Mouse (Mus musculus): ENCODE results near the gene Stim2. TPM values are rescaled to one million over a fixed set of nuclear protein-coding genes. Genes with fewer than 3 reads are reported as not detected.
A peak's percentile ranks its signal among the peaks of the same experiment; 100 is the strongest.

The Stim2 gene
- polyA plus RNA-seq, 1 experiment from 2014 or later: 13.6 TPM

DNA sequence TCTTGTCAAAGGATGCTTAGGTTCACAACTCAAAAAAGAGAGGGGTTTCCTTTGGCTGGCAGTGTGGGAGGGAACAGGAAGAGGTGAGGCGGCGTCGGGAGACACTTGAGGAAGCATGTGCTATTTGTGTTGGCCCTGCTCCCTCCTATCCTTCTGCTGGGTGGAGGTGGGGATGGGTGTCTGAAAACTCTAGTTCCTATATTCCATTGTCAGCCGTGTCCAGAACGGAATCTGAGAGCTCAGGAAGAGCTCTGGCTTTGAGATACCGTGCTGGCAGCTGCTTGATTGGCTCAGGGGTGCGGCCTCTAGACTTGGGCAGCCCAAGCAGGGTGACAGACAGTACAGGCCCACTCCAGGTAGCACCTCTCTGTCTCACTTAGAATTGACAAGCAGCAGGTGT, 28.1 kb upstream of the Stim2 start:
- WGBS: 87% methylated on average over 7 of the region's 7 CpGs
- Histone ChIP-seq H3K27me3 (ENCODE audit: poor library complexity, severe bottlenecking) (no peaks in the 10 kb centered on the region), H3K36me3 (replicated peaks) (no peaks in the 10 kb centered on the region), H3K4me1 (no peaks in the 10 kb centered on the region), H3K27ac (no peak overlapping the region), H3K9me3 (no peaks in the 10 kb centered on the region), H3K4me3 (no peak overlapping the region)
- DNase-seq (ENCODE audit: extremely low spot score, low spot score): no peak

DNA sequence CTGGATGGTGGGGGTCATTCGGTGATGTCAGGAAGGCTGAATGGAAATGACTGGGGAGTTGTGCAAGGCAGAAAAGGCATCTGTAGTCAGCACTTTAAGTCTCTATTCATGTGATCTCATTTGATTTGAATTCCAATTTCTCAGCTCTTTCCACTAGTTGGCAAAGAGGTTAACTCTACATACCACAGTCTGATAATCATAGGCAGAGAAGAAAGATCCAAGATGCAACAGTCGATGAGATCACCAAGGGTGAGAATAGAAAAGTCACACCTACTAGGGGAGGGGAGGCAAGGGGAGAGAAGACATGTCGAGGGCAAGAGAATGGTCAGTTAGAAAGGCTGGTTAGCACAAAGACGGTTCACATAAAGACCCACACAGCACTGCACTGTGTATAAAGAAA, 27.1 kb upstream of the Stim2 start:
- Histone ChIP-seq H3K4me3 (no peak overlapping the region), H3K4me1 (no peaks in the 10 kb centered on the region), H3K27ac (no peak overlapping the region), H3K36me3 (replicated peaks) (no peaks in the 10 kb centered on the region), H3K27me3 (ENCODE audit: poor library complexity, severe bottlenecking) (no peaks in the 10 kb centered on the region), H3K9me3 (no peaks in the 10 kb centered on the region)
- 85% methylated on average over 4 of the region's 4 CpGs for WGBS
- DNase-seq (ENCODE audit: extremely low spot score, low spot score): no peak

DNA sequence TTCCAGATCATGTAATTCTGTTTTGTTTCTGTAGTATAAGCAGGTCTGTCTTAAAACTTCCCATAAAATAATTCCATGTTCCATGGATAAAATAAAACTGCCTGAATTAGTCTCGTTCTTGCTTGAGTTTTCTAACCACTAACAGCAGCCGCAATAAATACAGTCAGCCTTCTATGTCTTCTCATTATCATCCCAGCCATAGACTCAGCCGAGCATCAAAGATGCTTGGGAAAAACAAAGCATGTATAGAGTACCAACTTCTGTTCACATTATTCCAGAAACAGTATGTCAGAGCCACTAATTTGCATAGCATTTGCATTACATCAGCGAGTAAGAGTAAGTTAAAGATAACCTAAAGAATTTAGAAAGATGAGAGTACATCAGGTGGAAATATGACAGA, 25.4 kb upstream of the Stim2 start:
- Histone ChIP-seq H3K36me3 (replicated peaks) (no peaks in the 10 kb centered on the region), H3K9me3 (no peaks in the 10 kb centered on the region), H3K27ac (no peak overlapping the region), H3K4me1 (no peaks in the 10 kb centered on the region), H3K27me3 (ENCODE audit: poor library complexity, severe bottlenecking) (no peaks in the 10 kb centered on the region), H3K4me3 (no peak overlapping the region)
- WGBS: 90% methylated on average over 4 of the region's 4 CpGs
- DNase-seq (ENCODE audit: extremely low spot score, low spot score): no peak

DNA sequence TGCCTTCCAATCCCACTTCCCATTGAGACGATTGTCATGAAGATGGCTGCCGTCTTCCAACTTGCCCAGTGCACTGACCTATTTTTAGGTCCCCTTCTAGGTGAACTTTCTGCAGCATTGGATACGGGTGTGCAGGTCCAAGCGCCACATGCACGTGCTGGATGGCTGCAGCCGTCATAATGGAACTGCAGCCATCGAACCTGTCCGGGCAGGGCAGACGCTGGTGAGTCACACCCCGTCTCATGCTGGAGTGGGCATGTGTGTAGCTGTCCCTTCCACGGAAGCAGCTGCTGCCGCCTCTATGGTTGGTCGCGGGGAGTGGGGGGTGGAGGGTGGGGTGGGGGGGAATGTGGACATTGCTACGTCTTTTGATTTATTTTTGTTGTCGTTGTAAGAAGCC, 21.8 kb upstream of the Stim2 start:
- H3K9me3 ChIP-seq: no peaks in the 10 kb centered on the region
- 94% methylated on average over 16 of the region's 16 CpGs for WGBS
- no peaks in the 10 kb centered on the region for H3K27me3 ChIP-seq (ENCODE audit: poor library complexity, severe bottlenecking)
- H3K27ac ChIP-seq: no peak overlapping the region
- no peak for DNase-seq (ENCODE audit: extremely low spot score, low spot score)
- no peaks in the 10 kb centered on the region for H3K4me1 ChIP-seq
- no peak overlapping the region for H3K4me3 ChIP-seq
- H3K36me3 ChIP-seq (replicated peaks): no peaks in the 10 kb centered on the region

DNA sequence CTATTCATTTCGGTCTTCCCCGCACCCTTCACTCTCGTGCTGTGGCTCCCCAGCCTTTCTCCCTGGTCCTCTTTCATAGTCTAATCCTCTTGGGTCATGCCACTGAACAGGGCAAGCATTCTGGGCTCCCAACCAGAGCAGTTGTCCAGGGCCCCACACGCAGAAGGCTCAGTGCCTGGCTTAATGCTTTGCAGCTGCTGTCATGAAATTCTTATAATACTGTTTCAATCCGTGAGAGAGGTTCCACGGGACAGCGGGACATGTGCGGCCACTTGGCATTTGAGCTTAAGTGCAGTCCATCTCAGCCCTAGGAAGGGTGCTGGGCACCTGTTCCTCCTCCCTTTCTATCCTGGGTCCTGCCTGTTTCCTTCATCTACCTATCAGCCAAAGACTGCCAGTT, 21.2 kb upstream of the Stim2 start:
- Histone ChIP-seq H3K4me1 (no peaks in the 10 kb centered on the region), H3K36me3 (replicated peaks) (no peaks in the 10 kb centered on the region), H3K27me3 (ENCODE audit: poor library complexity, severe bottlenecking) (no peaks in the 10 kb centered on the region), H3K4me3 (no peak overlapping the region), H3K27ac (no peak overlapping the region), H3K9me3 (no peaks in the 10 kb centered on the region)
- 86% methylated on average over 8 of the region's 8 CpGs for WGBS
- no peak for DNase-seq (ENCODE audit: extremely low spot score, low spot score)

DNA sequence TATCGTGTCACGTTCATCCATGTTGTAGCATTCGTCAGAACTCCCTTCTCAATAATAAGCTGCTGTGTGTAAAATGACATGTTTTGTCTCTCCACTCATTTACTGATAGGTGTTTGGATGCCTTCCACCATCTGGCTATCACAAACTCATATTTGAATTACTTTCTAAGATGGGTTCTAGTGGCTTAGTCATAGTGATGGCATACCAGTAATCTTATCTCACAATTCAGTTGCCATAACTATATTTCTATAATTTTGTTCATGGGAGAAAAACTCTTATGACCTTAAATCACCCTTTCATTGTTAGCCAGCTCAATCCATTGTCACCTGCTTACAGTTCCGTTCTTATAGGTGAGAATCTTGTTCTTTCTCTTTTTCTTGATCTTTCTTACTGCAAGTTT, 14.9 kb upstream of the Stim2 start:
- no peak overlapping the region for H3K27ac ChIP-seq
- no peaks in the 10 kb centered on the region for H3K9me3 ChIP-seq
- 91% methylated on average over 4 of the region's 4 CpGs for WGBS
- H3K36me3 ChIP-seq (replicated peaks): no peaks in the 10 kb centered on the region
- no peaks in the 10 kb centered on the region for H3K4me1 ChIP-seq
- no peak overlapping the region for H3K4me3 ChIP-seq
- no peak for DNase-seq (ENCODE audit: extremely low spot score, low spot score)
- no peaks in the 10 kb centered on the region for H3K27me3 ChIP-seq (ENCODE audit: poor library complexity, severe bottlenecking)

DNA sequence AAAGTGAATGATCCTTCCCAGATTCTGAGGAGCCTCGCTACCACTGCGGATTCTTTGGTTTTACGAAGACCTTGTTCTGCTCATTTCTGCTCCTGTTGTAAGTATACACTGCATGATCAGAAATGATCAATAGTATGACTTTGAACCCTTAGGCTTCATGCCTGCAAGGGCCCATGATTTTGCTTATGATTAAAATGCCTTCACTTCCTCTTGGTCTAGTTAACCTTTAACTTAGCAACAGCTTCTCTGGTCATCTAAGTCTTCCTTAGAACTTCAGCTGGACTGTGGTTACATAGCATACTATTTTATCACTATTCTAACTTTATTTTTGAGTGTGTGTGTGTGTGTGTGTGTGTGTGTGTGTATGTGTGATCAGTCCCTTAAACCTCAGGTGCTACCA, 12.7 kb upstream of the Stim2 start:
- WGBS: 91% methylated on average over 3 of the region's 3 CpGs
- no peaks in the 10 kb centered on the region for H3K36me3 ChIP-seq (replicated peaks)
- no peak overlapping the region for H3K4me3 ChIP-seq
- H3K27ac ChIP-seq: no peak overlapping the region
- H3K27me3 ChIP-seq (ENCODE audit: poor library complexity, severe bottlenecking): no peaks in the 10 kb centered on the region
- no peaks in the 10 kb centered on the region for H3K4me1 ChIP-seq
- DNase-seq (ENCODE audit: extremely low spot score, low spot score): no peak
- no peaks in the 10 kb centered on the region for H3K9me3 ChIP-seq

DNA sequence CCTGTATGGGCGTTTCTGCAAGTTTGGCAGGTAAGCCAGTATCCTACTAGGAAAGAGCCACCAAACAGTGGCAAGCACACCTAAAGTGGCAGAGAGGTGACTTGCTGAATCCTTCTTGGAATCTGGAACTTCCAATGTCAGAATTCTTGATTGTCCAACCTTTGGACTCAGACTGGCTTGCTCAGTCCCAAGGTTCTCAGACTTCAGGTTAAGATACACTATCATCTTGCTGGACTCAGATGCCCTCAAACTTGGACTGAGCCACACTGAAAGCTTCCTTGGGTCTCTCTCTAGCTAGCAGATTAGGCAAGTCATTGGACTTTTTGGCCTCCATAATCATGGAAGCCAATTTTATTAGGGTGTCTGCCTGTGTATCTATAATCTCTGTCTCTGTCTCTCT, 10.8 kb upstream of the Stim2 start:
- WGBS: 72% methylated on average over 1 of the region's 1 CpGs
- H3K4me3 ChIP-seq: no peak overlapping the region
- no peak for DNase-seq (ENCODE audit: extremely low spot score, low spot score)
- no peaks in the 10 kb centered on the region for H3K36me3 ChIP-seq (replicated peaks)
- no peaks in the 10 kb centered on the region for H3K9me3 ChIP-seq
- H3K27ac ChIP-seq: no peak overlapping the region
- no peaks in the 10 kb centered on the region for H3K4me1 ChIP-seq
- no peaks in the 10 kb centered on the region for H3K27me3 ChIP-seq (ENCODE audit: poor library complexity, severe bottlenecking)

DNA sequence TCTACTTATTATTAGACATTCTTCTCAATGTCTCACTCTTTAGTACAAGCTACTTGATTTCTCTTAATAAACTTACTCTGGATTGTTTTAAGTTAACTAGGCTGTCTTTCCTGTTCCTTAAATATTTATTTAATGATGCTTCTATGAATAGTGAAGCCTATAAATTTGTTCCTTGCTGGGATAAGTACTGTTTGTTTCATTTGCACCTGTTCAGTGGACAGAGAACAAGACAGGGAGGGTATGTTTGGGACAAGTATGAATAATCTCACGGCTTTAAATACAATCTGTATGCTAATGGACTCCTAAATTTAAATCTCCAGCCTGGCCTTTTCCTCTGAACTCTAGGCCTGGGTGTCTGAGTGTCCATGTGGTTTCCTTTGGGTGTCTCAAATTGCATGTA, 10.2 kb upstream of the Stim2 start:
- Histone ChIP-seq H3K27me3 (ENCODE audit: poor library complexity, severe bottlenecking) (no peaks in the 10 kb centered on the region), H3K27ac (no peak overlapping the region), H3K9me3 (no peaks in the 10 kb centered on the region), H3K4me1 (no peaks in the 10 kb centered on the region), H3K36me3 (replicated peaks) (no peaks in the 10 kb centered on the region), H3K4me3 (no peak overlapping the region)
- WGBS: 88% methylated on average over 1 of the region's 1 CpGs
- no peak for DNase-seq (ENCODE audit: extremely low spot score, low spot score)

DNA sequence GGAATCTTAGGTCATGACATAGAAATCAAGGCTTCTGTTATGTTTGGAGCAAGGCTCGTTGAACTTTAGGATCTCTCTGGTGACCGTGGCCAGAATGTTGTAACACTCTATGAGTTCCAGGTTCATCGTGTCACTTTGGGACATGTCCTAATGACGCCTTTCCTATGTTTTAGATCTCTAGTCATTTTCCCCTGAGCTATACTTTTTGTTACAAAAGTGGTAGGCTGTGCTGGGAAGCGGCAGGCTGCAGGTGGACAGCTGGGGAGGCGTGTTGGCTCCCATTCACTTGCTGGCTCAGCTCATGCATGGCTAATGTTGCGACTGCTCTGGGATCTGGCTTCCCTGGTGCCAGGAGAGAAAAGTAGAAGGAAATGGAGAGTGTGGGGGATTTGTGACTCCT, 5.7 kb upstream of the Stim2 start:
- no peak overlapping the region for H3K4me3 ChIP-seq
- no peak for DNase-seq (ENCODE audit: extremely low spot score, low spot score)
- H3K9me3 ChIP-seq: no peaks in the 10 kb centered on the region
- peaks cover 14% of the 10 kb centered on the region for H3K4me1 ChIP-seq
- no peaks in the 10 kb centered on the region for H3K36me3 ChIP-seq (replicated peaks)
- 59% methylated on average over 7 of the region's 7 CpGs for WGBS
- H3K27me3 ChIP-seq (ENCODE audit: poor library complexity, severe bottlenecking): peaks cover 30% of the 10 kb centered on the region
- H3K27ac ChIP-seq: no peak overlapping the region

DNA sequence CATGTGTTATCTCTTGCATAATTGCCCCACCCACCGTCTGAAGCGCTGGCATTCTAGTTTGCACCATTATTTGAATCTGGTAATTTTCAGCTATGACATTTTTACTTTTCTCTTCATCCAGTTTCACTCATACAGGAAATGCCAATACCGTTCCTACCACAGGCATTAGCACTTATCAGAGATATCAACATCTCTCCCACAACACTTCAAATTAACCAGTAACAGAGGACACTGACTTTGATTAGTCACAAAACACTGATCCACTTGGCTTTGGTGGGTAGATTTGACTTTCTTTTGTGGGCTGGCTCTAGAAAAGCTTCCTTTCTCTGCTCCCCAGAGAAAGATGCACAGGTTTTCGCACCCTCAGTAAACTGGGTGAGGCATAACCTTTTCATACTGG, 3.7 kb upstream of the Stim2 start:
- Histone ChIP-seq H3K4me1 (peaks cover 23% of the 10 kb centered on the region), H3K27ac (no peak overlapping the region), H3K4me3 (peak overlapping the region; percentile 67), H3K36me3 (replicated peaks) (no peaks in the 10 kb centered on the region), H3K9me3 (no peaks in the 10 kb centered on the region), H3K27me3 (ENCODE audit: poor library complexity, severe bottlenecking) (peaks cover 30% of the 10 kb centered on the region)
- 82% methylated on average over 4 of the region's 4 CpGs for WGBS
- no peak for DNase-seq (ENCODE audit: extremely low spot score, low spot score)

DNA sequence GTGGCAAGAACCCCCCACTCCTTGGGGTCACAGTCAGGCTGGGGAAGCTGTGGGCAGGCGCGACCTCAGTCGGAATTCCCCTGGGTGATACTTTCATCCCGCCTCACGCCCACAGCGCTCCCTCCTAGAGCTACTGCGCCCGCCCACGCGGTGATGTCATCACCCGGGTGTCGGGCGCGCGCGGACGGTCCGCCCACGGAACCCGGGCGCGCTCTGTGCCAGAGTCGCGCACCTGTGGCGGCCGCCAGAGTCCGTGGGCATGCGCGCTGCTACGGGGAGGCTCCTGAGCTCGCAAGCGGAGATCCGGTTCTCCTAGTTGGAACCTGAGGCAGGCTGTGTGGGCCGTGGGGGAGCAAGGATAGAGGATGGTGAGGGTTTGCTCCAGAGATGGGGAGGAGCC, 3.0 kb upstream of the Stim2 start:
- DNase-seq (ENCODE audit: extremely low spot score, low spot score): peak; percentile 49

DNA sequence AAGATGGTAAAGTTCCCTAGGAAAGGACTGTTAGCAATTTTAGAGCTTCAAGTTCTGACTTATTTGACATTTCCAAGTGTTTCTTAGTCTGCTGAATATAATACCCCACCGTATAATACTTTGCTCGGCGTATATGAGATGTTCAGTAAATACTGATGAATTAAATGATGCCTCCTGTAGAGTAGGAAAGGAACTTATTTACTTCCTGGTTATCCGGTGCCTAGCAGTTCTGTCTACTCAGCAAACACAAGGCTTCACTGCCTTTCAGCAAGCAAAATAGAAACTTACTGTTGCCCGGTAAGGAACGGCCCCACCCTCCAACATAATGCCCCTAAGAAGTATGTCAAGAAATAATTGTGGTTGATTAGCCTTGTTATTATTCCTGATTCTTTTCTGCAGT, 1.5 kb upstream of the Stim2 start:
- no peaks in the 10 kb centered on the region for H3K36me3 ChIP-seq (replicated peaks)
- 93% methylated on average over 6 of the region's 6 CpGs for WGBS
- peaks cover 40% of the 10 kb centered on the region for H3K4me1 ChIP-seq
- peaks cover 30% of the 10 kb centered on the region for H3K27me3 ChIP-seq (ENCODE audit: poor library complexity, severe bottlenecking)
- no peaks in the 10 kb centered on the region for H3K9me3 ChIP-seq
- H3K27ac ChIP-seq: no peak overlapping the region
- no peak overlapping the region for H3K4me3 ChIP-seq
- DNase-seq (ENCODE audit: extremely low spot score, low spot score): no peak

More for the DNA sequence above, 3.0 kb upstream of the Stim2 start:
- Histone ChIP-seq H3K27ac (peak overlapping the region; percentile 82), H3K36me3 (replicated peaks) (no peaks in the 10 kb centered on the region), H3K4me3 (peak overlapping the region; percentile 67), H3K4me1 (peaks cover 30% of the 10 kb centered on the region), H3K27me3 (ENCODE audit: poor library complexity, severe bottlenecking) (peaks cover 30% of the 10 kb centered on the region), H3K9me3 (no peaks in the 10 kb centered on the region)
- 1% methylated on average over 34 of the region's 34 CpGs for WGBS

DNA sequence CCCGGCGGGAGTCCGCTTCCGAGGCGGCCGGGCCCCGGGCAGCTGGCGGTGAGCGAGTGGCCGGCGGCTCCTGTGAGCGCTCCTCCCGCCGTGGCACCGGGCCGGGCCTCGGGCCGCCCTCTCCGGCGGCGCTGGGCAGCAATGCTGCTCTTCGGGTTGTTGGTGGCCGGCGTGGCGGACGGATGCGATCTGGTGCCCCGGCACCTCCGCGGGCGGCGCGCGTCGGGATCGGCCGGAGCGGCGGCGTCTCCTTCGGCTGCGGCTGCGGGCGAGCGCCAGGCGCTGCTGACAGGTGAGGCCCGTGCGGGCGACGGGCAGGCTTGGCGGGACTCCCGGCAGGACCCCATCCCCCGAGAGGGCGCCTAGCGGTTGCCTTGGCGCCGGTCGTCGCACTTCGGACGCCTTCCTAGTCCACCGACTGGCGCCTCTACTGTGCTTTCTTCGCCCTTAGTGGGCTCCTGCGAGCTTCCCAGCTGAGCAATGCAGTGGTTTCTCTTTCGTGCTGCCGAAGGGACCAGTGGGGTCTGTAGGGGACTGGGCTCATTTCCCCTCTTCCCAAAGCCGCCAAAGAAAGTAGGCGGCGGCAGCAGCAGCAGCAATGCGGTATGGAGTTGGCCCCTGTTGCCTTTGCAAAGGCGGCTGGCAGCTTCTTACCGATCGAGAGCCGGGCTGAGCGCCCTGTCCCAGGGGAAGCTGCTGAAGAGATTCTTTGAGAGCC, 603 bp downstream of the Stim2 start:
- Histone ChIP-seq H3K27ac (peak overlapping the region; percentile 96), H3K27me3 (ENCODE audit: poor library complexity, severe bottlenecking) (peaks cover 30% of the 10 kb centered on the region)
- WGBS: under 1% methylated on average over 76 of the region's 76 CpGs

More for the DNA sequence above, 603 bp downstream of the Stim2 start:
- Histone ChIP-seq H3K9me3 (no peaks in the 10 kb centered on the region), H3K36me3 (replicated peaks) (no peaks in the 10 kb centered on the region), H3K4me3 (peak overlapping the region; percentile 92), H3K4me1 (peaks cover 40% of the 10 kb centered on the region)
- peak; percentile 74 for DNase-seq (ENCODE audit: extremely low spot score, low spot score)

All from forebrain, embryonic 10.5 days (tissue).